Mouse (Mus musculus): Measurements from ENCODE around the gene Gabrg3. TPM values are rescaled to one million over a fixed set of nuclear protein-coding genes. Genes with fewer than 3 reads are reported as not detected.

The Gabrg3 gene
- polyA plus RNA-seq (2015; fragmentation: Nextera tagmentation; extraction: Ambion mirVana) = 0.83 and 1.2 TPM in 2 replicates

DNA sequence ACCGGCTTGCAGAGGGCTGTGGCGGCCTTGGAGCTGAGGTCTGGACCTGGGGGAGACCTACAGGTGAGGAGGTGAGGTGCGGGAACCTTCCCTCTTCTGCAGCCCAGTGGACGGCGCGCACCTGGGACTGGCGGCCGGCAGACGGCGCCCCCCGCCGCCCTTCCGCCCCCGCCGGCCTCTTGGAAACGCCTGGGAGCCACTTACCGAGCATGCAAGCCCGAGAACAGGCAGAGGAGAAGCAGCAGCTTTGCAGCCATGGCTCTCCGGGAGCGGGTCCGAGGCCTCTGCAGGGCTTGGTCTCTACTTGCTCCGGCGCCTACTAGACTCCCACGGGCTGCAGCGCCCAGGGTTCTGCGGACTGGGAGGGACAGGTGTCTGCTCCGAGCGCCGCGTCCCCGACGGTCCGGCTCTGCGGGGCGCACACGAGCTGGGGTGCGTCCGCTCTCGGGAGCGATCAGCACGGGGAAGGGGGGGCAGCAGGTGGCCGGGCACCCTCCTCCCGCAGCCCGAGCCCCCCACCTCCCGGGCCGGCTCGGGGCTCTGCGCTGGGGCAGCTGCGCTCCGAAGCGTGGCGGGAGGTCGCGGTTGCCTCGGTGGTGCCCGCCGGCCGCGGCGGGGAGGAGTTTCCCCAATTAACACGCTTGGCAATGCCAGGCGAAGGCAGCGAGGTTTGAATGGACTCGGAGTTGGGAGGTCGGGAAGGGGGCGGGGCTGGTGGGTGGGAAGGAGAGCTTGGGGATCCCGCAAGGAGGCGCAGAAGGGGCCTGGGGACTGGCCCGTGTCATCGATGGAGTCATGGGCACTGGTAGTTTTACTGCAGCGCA is at the start of gene Gabrg3:
TSS of gene Gabrg3 (minus strand) at position 672 of the 824 bp plus-strand sequence.
- H3K9ac ChIP-seq = peak within 1 kb of the TSS; percentile 2; the same call in 1 of the 2 replicates
- ATAC-seq (ENCODE audit: insufficient number of reproducible peaks, low FRiP score, low TSS enrichment, low read depth) = peak; percentile 54; the same call in 1 of the 2 replicates
- WGBS = 2% methylated on average over 70 of the region's 71 CpGs

DNA sequence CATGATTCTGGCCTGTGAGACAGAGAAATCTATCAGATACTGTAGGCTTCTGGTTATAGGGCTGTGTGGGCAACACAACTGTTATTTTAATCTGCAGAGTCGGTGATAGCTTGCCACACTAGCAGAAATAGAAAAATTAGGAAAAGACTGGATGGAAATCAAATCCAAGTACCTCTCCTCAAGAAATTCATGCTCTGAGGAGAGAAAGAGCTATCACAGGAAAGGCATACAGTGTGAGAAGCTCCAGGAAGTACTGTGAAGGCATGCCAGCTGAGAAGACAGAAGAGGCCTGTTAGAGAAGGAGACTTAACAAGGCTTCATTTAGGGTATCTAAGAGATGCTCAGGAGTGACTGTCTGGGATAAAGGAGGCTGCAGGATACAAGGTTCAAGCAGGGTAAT is 35.7 kb upstream of the Gabrg3 start:
- Histone ChIP-seq H3K27ac (replicated peaks) (no peak overlapping the region), H3K4me1 (no peaks in the 10 kb centered on the region), H3K27me3 (no peaks in the 10 kb centered on the region), H3K36me3 (no peaks in the 10 kb centered on the region), H3K9ac (no peak overlapping the region), H3K4me2 (replicated peaks) (no peak overlapping the region), H3K4me3 (replicated peaks) (no peak overlapping the region), H3K9me3 (replicated peaks) (no peaks in the 10 kb centered on the region)
- 81% methylated on average over 1 of the region's 1 CpGs for WGBS
- no peak for ATAC-seq (ENCODE audit: insufficient number of reproducible peaks, low FRiP score, low TSS enrichment, low read depth)

More for the DNA sequence above, at the start of gene Gabrg3:
- Histone ChIP-seq H3K4me3 (replicated peaks) (peak within 1 kb of the TSS; percentile 49), H3K27ac (replicated peaks) (no peak within 1 kb of the TSS), H3K4me2 (replicated peaks) (peak within 1 kb of the TSS; percentile 88), H3K4me1 (peaks cover 11% of the 10 kb centered on the region; the same call in 1 of the 2 replicates), H3K9me3 (replicated peaks) (no peaks in the 10 kb centered on the region), H3K27me3 (peaks cover 31% of the 10 kb centered on the region), H3K36me3 (no peaks in the 10 kb centered on the region)

DNA sequence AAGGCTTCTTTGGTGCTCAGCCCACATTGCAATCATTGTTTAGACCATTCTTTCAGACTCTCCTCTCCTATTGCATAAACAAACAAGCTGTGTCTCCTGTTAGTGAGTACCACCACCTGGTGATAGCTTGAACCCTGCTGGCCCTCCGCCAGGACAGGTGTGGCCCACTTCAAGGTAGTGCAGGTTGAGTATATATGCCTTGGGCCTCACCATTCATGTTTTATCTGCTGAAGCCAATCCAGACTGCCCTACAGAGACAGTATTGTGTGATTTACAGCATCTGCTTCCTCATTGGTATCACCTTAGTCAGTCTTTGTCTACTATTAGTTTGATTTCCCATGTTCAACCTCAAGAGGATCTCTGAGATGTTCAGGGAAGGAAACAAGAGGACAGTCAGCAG is 34.1 kb upstream of the Gabrg3 start:
- ATAC-seq (ENCODE audit: insufficient number of reproducible peaks, low FRiP score, low TSS enrichment, low read depth) = no peak
- H3K36me3 ChIP-seq = no peaks in the 10 kb centered on the region
- 92% methylated on average over 1 of the region's 1 CpGs for WGBS
- no peaks in the 10 kb centered on the region for H3K4me1 ChIP-seq
- H3K9ac ChIP-seq = no peak overlapping the region
- no peak overlapping the region for H3K27ac ChIP-seq (replicated peaks)
- no peak overlapping the region for H3K4me3 ChIP-seq (replicated peaks)
- H3K4me2 ChIP-seq (replicated peaks) = no peak overlapping the region
- H3K27me3 ChIP-seq = no peaks in the 10 kb centered on the region
- H3K9me3 ChIP-seq (replicated peaks) = no peaks in the 10 kb centered on the region

DNA sequence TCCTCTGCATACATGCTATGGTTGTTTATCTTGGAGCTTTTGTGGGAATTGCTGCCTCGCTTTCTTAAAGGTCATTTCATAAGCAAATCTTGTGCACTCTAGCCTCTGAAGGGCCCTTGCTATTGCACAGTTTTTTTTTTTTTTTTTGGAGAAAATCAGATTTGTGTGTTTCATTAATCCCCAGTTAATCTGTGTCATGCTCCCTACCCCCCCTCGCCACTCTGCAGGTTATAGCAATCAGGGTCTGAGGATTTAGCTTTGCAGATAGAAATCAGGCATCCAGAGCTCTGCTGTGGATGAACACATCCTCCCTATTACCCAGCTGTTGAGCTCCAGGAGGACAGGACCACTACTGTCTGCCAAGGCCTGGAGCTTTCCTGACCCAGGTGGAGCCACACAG is 32.4 kb upstream of the Gabrg3 start, which contains the start of gene Gabrb3:
TSS of gene Gabrb3 (plus strand) at position 301 of the 400 bp plus-strand sequence.
- Histone ChIP-seq H3K9ac (no peak within 1 kb of the TSS), H3K4me3 (replicated peaks) (no peak within 1 kb of the TSS), H3K36me3 (no peaks in the 10 kb centered on the region), H3K27ac (replicated peaks) (no peak within 1 kb of the TSS), H3K9me3 (replicated peaks) (no peaks in the 10 kb centered on the region), H3K27me3 (no peaks in the 10 kb centered on the region), H3K4me1 (no peaks in the 10 kb centered on the region), H3K4me2 (replicated peaks) (no peak within 1 kb of the TSS)
- 81% methylated on average over 2 of the region's 2 CpGs for WGBS
- no peak for ATAC-seq (ENCODE audit: insufficient number of reproducible peaks, low FRiP score, low TSS enrichment, low read depth)

DNA sequence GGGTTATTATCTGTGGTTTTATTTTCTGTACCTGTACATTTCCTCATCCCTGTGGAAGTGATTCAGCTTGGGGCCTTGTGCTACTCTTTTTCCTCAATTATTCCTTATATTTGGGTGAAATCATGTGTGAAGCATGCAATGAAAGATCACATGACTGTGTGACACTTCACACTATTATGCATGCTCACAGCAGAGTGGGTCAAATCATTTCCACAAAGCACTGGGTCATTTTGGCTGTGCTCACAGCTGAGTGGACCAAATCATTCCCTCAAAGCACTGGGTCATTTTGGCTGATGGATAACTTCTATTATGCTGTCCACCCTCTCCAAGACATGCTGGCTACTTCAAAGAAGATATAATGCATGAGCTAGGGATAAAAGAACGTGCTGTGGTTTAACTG is 25.9 kb upstream of the Gabrg3 start:
- no peak for ATAC-seq (ENCODE audit: insufficient number of reproducible peaks, low FRiP score, low TSS enrichment, low read depth)
- WGBS = 33% methylated on average over 1 of the region's 1 CpGs
- Histone ChIP-seq H3K9me3 (replicated peaks) (no peaks in the 10 kb centered on the region), H3K27me3 (no peaks in the 10 kb centered on the region), H3K4me1 (no peaks in the 10 kb centered on the region), H3K9ac (no peak overlapping the region), H3K4me2 (replicated peaks) (no peak overlapping the region), H3K36me3 (no peaks in the 10 kb centered on the region), H3K27ac (replicated peaks) (no peak overlapping the region), H3K4me3 (replicated peaks) (no peak overlapping the region)

DNA sequence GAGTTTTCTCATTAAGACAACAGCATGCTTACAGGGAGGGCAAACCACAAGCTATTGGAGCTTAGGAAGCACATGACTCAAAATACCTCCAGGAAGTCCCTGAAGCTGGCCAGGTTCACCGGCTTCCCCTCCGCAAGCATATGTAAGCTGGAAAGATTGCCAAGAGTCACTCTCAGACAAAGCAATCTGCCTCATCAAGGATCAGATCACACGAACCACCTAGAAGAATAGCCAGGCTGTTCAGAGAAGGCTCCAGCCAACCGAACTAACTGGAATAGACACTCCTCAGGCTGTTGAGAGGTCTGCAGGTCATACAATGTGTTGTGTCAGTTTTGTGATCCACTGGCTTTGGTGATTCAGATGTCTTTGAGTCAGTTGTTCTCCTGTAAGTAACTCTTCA is 24.2 kb upstream of the Gabrg3 start:
- no peaks in the 10 kb centered on the region for H3K9me3 ChIP-seq (replicated peaks)
- 73% methylated on average over 4 of the region's 4 CpGs for WGBS
- no peaks in the 10 kb centered on the region for H3K27me3 ChIP-seq
- H3K4me3 ChIP-seq (replicated peaks) = no peak overlapping the region
- no peak overlapping the region for H3K27ac ChIP-seq (replicated peaks)
- no peaks in the 10 kb centered on the region for H3K4me1 ChIP-seq
- ATAC-seq (ENCODE audit: insufficient number of reproducible peaks, low FRiP score, low TSS enrichment, low read depth) = no peak
- H3K9ac ChIP-seq = no peak overlapping the region
- no peak overlapping the region for H3K4me2 ChIP-seq (replicated peaks)
- no peaks in the 10 kb centered on the region for H3K36me3 ChIP-seq

DNA sequence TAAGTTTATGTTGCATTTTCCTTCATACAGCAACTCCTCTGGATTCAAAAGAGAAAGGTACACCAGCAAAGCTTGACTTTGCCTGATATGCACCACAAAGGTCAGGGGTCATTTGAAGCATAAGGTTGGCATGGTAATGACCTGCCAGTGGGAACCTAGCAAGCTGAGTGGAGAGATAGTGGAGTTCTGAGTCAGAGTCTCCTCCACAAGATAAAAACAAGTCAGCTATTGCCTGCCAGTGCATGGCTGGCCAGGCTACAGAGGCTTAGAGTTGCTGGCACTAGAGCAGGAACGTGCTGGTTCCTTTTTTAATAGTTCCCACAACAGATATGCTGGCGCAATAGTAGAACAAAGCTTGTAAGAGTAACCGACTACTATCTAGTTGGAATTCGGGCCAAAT is 6.6 kb upstream of the Gabrg3 start:
- no peaks in the 10 kb centered on the region for H3K4me1 ChIP-seq
- no peak overlapping the region for H3K4me3 ChIP-seq (replicated peaks)
- H3K27ac ChIP-seq (replicated peaks) = no peak overlapping the region
- no peak overlapping the region for H3K4me2 ChIP-seq (replicated peaks)
- no peak for ATAC-seq (ENCODE audit: insufficient number of reproducible peaks, low FRiP score, low TSS enrichment, low read depth)
- no peaks in the 10 kb centered on the region for H3K9me3 ChIP-seq (replicated peaks)
- no peak overlapping the region for H3K9ac ChIP-seq
- 81% methylated on average over 4 of the region's 4 CpGs for WGBS
- no peaks in the 10 kb centered on the region for H3K36me3 ChIP-seq
- peaks cover 4% of the 10 kb centered on the region; the same call in 1 of the 2 replicates for H3K27me3 ChIP-seq

DNA sequence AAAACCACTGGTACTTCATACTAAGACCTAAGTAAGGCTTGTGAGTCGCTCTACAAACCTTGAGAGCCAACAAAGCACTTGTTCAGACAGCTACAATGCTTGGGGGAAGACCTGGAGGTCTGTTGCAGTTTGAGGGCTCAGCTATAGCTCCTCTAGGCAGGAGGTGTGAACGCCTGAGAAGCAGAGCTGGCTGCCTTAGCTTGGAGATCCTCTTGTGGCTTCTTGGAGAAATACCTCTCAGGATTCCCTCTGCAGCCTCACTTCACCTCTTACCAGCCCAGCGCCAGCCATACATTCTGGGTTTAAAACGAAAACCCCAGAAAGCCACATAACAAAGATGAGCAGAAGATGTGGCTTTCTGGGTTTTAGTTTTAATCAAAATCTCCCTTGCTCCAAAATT is 3.1 kb upstream of the Gabrg3 start:
- H3K27me3 ChIP-seq = peaks cover 31% of the 10 kb centered on the region
- H3K4me3 ChIP-seq (replicated peaks) = no peak overlapping the region
- ATAC-seq (ENCODE audit: insufficient number of reproducible peaks, low FRiP score, low TSS enrichment, low read depth) = no peak
- H3K4me1 ChIP-seq = peaks cover 11% of the 10 kb centered on the region; the same call in 1 of the 2 replicates
- no peak overlapping the region for H3K27ac ChIP-seq (replicated peaks)
- no peak overlapping the region for H3K9ac ChIP-seq
- no peaks in the 10 kb centered on the region for H3K9me3 ChIP-seq (replicated peaks)
- H3K4me2 ChIP-seq (replicated peaks) = no peak overlapping the region
- 37% methylated on average over 4 of the region's 4 CpGs for WGBS
- no peaks in the 10 kb centered on the region for H3K36me3 ChIP-seq

DNA sequence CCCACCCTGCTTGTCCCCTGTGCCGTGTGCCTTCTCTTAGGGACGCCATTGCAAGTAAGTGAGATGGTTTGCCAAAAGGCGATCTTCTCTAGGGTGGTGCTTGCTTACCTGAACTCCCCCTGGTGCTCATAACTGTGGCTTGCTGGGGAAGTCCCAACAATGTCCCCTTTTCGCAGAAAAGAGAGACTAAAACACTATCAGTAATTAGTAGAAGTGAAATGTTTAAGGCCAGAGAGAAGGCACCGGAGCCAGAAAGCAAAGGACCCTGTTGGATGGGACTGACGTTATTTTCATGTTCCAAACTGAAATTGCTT is 310 bp upstream of the Gabrg3 start:
- Histone ChIP-seq H3K27ac (replicated peaks) (no peak overlapping the region), H3K4me3 (replicated peaks) (peak overlapping the region; percentile 49), H3K9ac (no peak overlapping the region), H3K27me3 (peaks cover 31% of the 10 kb centered on the region), H3K36me3 (no peaks in the 10 kb centered on the region), H3K9me3 (replicated peaks) (no peaks in the 10 kb centered on the region), H3K4me2 (replicated peaks) (peak overlapping the region; percentile 88), H3K4me1 (peaks cover 11% of the 10 kb centered on the region; the same call in 1 of the 2 replicates)
- no peak for ATAC-seq (ENCODE audit: insufficient number of reproducible peaks, low FRiP score, low TSS enrichment, low read depth)
- 21% methylated on average over 6 of the region's 6 CpGs for WGBS

DNA sequence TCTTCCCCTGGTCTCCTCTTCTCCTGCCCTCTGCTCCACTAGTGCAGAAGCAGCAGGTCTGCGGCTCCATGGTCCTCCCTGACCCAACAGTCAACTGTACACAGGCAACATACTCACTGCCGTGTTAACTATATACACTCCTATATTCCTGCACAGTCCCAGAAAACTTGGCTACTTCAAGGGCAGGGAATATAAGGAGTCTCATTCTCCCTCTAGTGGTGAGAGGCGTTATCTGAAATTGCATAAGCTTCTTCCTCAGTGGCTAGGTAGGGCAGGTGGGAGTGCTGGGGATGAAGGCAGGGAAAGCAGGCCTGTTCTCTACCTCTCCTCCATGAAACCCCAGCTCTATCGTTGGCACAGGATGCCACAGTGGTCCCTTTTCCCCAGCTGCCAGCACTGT is 2.9 kb downstream of the Gabrg3 start:
- ATAC-seq (ENCODE audit: insufficient number of reproducible peaks, low FRiP score, low TSS enrichment, low read depth) = 0 out of 2 replicates have a peak, but pooled peaks have one; percentile 39
- no peaks in the 10 kb centered on the region for H3K9me3 ChIP-seq (replicated peaks)
- no peaks in the 10 kb centered on the region for H3K36me3 ChIP-seq
- no peak overlapping the region for H3K27ac ChIP-seq (replicated peaks)
- H3K9ac ChIP-seq = no peak overlapping the region
- H3K4me2 ChIP-seq (replicated peaks) = no peak overlapping the region
- H3K4me1 ChIP-seq = peaks cover 11% of the 10 kb centered on the region; the same call in 1 of the 2 replicates
- 13% methylated on average over 4 of the region's 4 CpGs for WGBS
- no peak overlapping the region for H3K4me3 ChIP-seq (replicated peaks)
- H3K27me3 ChIP-seq = peaks cover 29% of the 10 kb centered on the region

DNA sequence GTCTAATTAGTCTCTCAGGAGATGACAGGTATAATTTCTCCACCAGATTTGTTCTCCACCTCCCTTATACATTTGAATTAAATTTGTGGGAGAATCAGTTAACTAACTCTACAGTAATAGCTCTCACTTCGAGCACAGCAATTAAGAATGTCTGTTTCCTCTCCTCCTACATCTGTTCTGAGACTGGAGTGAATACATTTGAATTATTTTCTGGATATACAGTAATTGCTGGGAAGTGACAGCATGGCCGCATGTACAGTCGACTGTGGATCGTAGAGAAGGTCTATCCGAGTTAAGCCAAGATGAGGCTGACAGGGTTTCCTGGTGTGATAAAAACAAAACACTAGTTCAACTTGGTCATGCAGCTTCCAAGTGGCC is 21.0 kb downstream of the Gabrg3 start:
- Histone ChIP-seq H3K27me3 (no peaks in the 10 kb centered on the region), H3K9ac (no peak overlapping the region), H3K27ac (replicated peaks) (no peak overlapping the region), H3K4me2 (replicated peaks) (no peak overlapping the region), H3K36me3 (no peaks in the 10 kb centered on the region), H3K9me3 (replicated peaks) (no peaks in the 10 kb centered on the region), H3K4me3 (replicated peaks) (no peak overlapping the region), H3K4me1 (no peaks in the 10 kb centered on the region)
- 70% methylated on average over 5 of the region's 5 CpGs for WGBS
- ATAC-seq (ENCODE audit: insufficient number of reproducible peaks, low FRiP score, low TSS enrichment, low read depth) = no peak
